Mouse (Mus musculus) myocyte (in vitro differentiated cells): ENCODE measurements around the gene Trp53bp2.

ENCODE experiments used
- CEBPB ChIP-seq: IDR thresholded peaks from 2 replicates; pipeline ENCODE4 v1.6.1; 2011; ENCODE audit warnings: mild to moderate bottlenecking, moderate library complexity; ENCODE audit not compliant: poor library complexity, insufficient read depth, severe bottlenecking
- E2F4 ChIP-seq: IDR thresholded peaks from one replicate; pipeline ENCODE4 v1.6.1; 2011; ENCODE audit warnings: mild to moderate bottlenecking, control low read depth, moderate library complexity; ENCODE audit not compliant: insufficient read depth
- MAX ChIP-seq: IDR thresholded peaks from one replicate; pipeline ENCODE4 v1.6.1; 2011; ENCODE audit warnings: low read depth, mild to moderate bottlenecking, control low read depth
- MYOD1 ChIP-seq, 3 experiments: IDR thresholded peaks; one replicate each; pipeline ENCODE4 v1.6.1; 2011; ENCODE audit warnings: control low read depth in 2 of 3, low read depth in 2 of 3, mild to moderate bottlenecking in 2 of 3, moderate library complexity in 1 of 3; ENCODE audit not compliant: insufficient read length in 2 of 3, control insufficient read depth in 1 of 3
- MYOG ChIP-seq, 3 experiments: IDR thresholded peaks; one replicate each; pipeline ENCODE4 v1.6.1; 2011; ENCODE audit warnings: control low read depth in 2 of 3, low read depth in 2 of 3, mild to moderate bottlenecking in 2 of 3; ENCODE audit not compliant: insufficient read length in 2 of 3, control insufficient read depth in 1 of 3, insufficient read depth in 1 of 3
- POLR2A ChIP-seq: IDR thresholded peaks from one replicate; pipeline ENCODE4 v1.6.1; 2011; ENCODE audit warnings: low read depth, mild to moderate bottlenecking, control low read depth, moderate library complexity; ENCODE audit not compliant: insufficient read length
- POLR2AphosphoS2 ChIP-seq: IDR thresholded peaks from one replicate; pipeline ENCODE4 v1.6.1; 2011; ENCODE audit warnings: low read depth, control low read depth; ENCODE audit not compliant: insufficient read length
- REST ChIP-seq: IDR thresholded peaks from one replicate; pipeline ENCODE4 v1.6.1; 2011; ENCODE audit warnings: mild to moderate bottlenecking, control low read depth, moderate library complexity; ENCODE audit not compliant: insufficient read depth, insufficient read length
- TCF12 ChIP-seq: IDR thresholded peaks from one replicate; pipeline ENCODE4 v1.6.1; 2011; ENCODE audit warnings: mild to moderate bottlenecking, control low read depth; ENCODE audit not compliant: poor library complexity, insufficient read depth, severe bottlenecking
- TCF3 ChIP-seq: IDR thresholded peaks from one replicate; pipeline ENCODE4 v1.6.1; 2011; ENCODE audit warnings: low read depth, control low read depth; ENCODE audit not compliant: insufficient read length
- USF1 ChIP-seq: IDR thresholded peaks from one replicate; pipeline ENCODE4 v1.6.1; 2011; ENCODE audit warnings: low read depth, mild to moderate bottlenecking, control low read depth, moderate library complexity

- TF ChIP-seq USF1: no peak
- no peak for TF ChIP-seq E2F4
- TF ChIP-seq REST: no peak
- no peak for TF ChIP-seq MYOG (IDR thresholded peaks at IDR 0.05; ENCODE audit: control insufficient read depth in 1 of 3, insufficient read depth in 1 of 3, insufficient read length in 2 of 3, low read depth in 2 of 3)
- no peak for TF ChIP-seq POLR2A
- no peak for TF ChIP-seq MAX
- no peak for TF ChIP-seq TCF12
- no peak for TF ChIP-seq CEBPB
- no peak for TF ChIP-seq POLR2AphosphoS2
- no peak for TF ChIP-seq TCF3
- no peak for TF ChIP-seq MYOD1 (IDR thresholded peaks at IDR 0.05; ENCODE audit: control insufficient read depth in 1 of 3, insufficient read length in 2 of 3, low read depth in 2 of 3)
Observed at GRCm38 (mm10) chr1:182502491-182503050, 93.6 kb downstream of the Trp53bp2 start.
